Mouse (Mus musculus): ENCODE data around the gene Olfr692. TPM values are rescaled to one million over a fixed set of nuclear protein-coding genes. Genes with fewer than 3 reads are reported as not detected.
"Not testable (repeated sequence)": the region's sequence is repeated elsewhere in the genome, so short reads cannot be mapped to it uniquely, and the experiment has no call there.

Gene Olfr692
- total and polyA plus RNA-seq, 3 experiments: not detected

- Histone ChIP-seq H3K9me3 (replicated peaks) (no peaks in the 10 kb centered on the region), H3K4me3 (ENCODE audit: low read depth, low read length) (peak overlapping the region; percentile 95), H3K27me3 (ENCODE audit: insufficient read depth, low read length) (no peaks in the 10 kb centered on the region), H3K4me1 (ENCODE audit: insufficient read depth, low read depth, low read length) (peaks cover 33% of the 10 kb centered on the region), H3K36me3 (replicated peaks) (peaks cover 16% of the 10 kb centered on the region)
- TF ChIP-seq CTCF (IDR thresholded peaks at IDR 0.05; ENCODE audit: low read depth, low read length) (no peak), TAL1 (conservative IDR thresholded peaks at IDR 0.05; ENCODE audit: low read depth, low read length) (no peak), POLR2AphosphoS5 (IDR thresholded peaks at IDR 0.05; ENCODE audit: insufficient replicate concordance, low read depth, low read length) (no peak), GATA2 (IDR thresholded peaks at IDR 0.05; ENCODE audit: borderline replicate concordance, low read depth, low read length) (no peak), GATA1 (IDR thresholded peaks at IDR 0.05; ENCODE audit: borderline replicate concordance, low read length) (no peak)
- DNase-seq (ENCODE audit: low spot score) (peak; percentile 8), ATAC-seq (ENCODE audit: extremely low read depth, insufficient number of reproducible peaks, low FRiP score, poor library complexity, severe bottlenecking) (no peak)
Measured at GRCm38 (mm10) chr7:105399058-105399934, 31.3 kb downstream of the Olfr692 start.

DNA sequence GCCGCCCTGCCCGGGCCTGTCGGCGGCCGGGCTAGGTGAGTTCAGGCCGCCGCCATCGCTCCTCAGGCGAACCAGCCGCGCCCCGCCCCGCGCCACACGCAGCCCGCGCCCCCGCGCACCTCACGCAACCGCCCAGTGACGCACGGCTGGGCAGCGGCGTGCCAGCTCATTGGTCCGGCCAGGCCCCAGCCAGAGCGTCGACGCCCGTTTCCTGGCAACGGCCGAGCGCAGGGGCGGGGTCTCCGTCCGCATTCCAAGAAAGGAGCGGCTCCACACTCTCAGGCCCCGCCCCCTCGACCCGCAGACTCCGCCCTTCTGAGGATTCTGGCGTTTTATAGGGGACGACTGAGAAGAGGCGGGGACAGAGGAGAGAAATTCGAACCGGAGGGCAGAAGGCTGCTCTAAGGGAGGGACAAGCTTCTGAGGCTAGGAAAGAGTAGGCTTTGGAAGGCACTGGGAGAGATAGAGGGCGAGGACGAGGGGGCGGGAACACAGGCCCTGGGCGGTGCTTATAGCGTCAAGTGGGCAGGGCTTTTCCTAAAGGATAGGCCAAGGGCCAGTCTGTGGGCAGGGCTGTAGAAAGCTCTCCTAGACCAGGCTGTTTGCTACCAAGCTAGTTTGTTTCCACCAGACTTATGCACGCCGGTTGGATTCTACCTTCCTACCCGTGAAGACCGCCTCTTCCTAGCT, 32.0 kb downstream of the Olfr692 start, which contains the start of gene Fam160a2:
Gene Fam160a2 (minus strand): TSS at position 120 of the 690 bp plus-strand sequence.
- ATAC-seq (ENCODE audit: extremely low read depth, insufficient number of reproducible peaks, low FRiP score, poor library complexity, severe bottlenecking): peak; percentile 94
- peak within 1 kb of the TSS; percentile 95 for H3K4me3 ChIP-seq (ENCODE audit: low read depth, low read length)
- H3K27me3 ChIP-seq (ENCODE audit: insufficient read depth, low read length): 0 out of 2 replicates have a peak, but pooled peaks cover 3% of the 10 kb centered on the region
- peak; percentile 91 for DNase-seq (ENCODE audit: low spot score)
- peaks cover 10% of the 10 kb centered on the region for H3K36me3 ChIP-seq (replicated peaks)
- TF ChIP-seq TAL1 (conservative IDR thresholded peaks at IDR 0.05; ENCODE audit: low read depth, low read length): no peak
- no peak for TF ChIP-seq GATA2 (IDR thresholded peaks at IDR 0.05; ENCODE audit: borderline replicate concordance, low read depth, low read length)
- no peak for TF ChIP-seq CTCF (IDR thresholded peaks at IDR 0.05; ENCODE audit: low read depth, low read length)
- TF ChIP-seq POLR2AphosphoS5 (IDR thresholded peaks at IDR 0.05; ENCODE audit: insufficient replicate concordance, low read depth, low read length): no peak
- no peak for TF ChIP-seq GATA1 (IDR thresholded peaks at IDR 0.05; ENCODE audit: borderline replicate concordance, low read length)
- no peaks in the 10 kb centered on the region for H3K9me3 ChIP-seq (replicated peaks)
- H3K4me1 ChIP-seq (ENCODE audit: insufficient read depth, low read depth, low read length): peaks cover 33% of the 10 kb centered on the region

DNA sequence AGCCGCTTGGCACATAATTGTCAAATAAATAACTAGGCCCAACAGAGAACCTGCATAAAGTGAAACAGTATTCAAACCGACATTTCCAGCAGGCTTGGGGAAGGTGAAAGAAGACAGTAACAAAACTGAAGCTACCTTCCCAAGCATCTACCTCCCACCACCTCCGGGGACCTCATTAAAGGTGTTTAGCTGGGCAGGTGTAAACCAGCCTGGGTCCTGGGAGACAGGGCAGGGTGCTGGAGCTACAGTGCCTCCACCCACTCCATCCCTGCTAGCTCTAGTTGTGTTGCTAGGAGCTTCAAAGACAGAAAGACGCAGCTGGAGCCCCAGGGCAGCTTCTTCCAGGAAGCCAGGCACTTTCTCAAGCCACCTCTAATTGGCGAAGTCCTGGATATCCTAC, 36.2 kb downstream of the Olfr692 start, which contains the start of gene Cnga4:
Gene Cnga4 (plus strand): TSS at position 301 of the 400 bp plus-strand sequence.
- TF ChIP-seq GATA2 (IDR thresholded peaks at IDR 0.05; ENCODE audit: borderline replicate concordance, low read depth, low read length) (no peak), TAL1 (conservative IDR thresholded peaks at IDR 0.05; ENCODE audit: low read depth, low read length) (no peak), GATA1 (IDR thresholded peaks at IDR 0.05; ENCODE audit: borderline replicate concordance, low read length) (no peak), POLR2AphosphoS5 (IDR thresholded peaks at IDR 0.05; ENCODE audit: insufficient replicate concordance, low read depth, low read length) (no peak), CTCF (IDR thresholded peaks at IDR 0.05; ENCODE audit: low read depth, low read length) (no peak)
- H3K36me3 ChIP-seq (replicated peaks): no peaks in the 10 kb centered on the region
- H3K27me3 ChIP-seq (ENCODE audit: insufficient read depth, low read length): peaks cover 19% of the 10 kb centered on the region; the same call in 1 of the 2 replicates

DNA sequence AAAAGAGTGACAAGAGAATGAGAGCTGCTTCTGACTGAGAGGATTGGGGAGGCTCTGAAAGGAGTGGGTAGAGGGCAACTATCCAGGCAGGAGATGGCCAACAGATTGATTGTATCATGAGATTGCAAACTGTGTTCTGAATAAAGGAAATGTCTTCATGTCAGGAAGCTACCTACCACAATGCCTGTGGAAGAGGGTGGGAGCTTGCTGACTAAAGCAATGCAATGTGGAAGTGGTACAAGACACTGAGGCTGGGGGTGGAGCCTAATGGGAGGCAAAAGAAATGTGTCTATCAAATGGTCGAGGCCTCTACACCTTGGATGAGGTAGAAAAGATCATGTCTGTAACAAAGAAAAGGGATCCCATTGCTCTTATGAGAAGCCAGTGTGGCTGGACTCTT, 38.3 kb downstream of the Olfr692 start:
- Histone ChIP-seq H3K36me3 (replicated peaks) (no peaks in the 10 kb centered on the region), H3K4me3 (ENCODE audit: low read depth, low read length) (no peak overlapping the region), H3K4me1 (ENCODE audit: insufficient read depth, low read depth, low read length) (no peaks in the 10 kb centered on the region), H3K27me3 (ENCODE audit: insufficient read depth, low read length) (peaks cover 19% of the 10 kb centered on the region; the same call in 1 of the 2 replicates), H3K9me3 (replicated peaks) (no peaks in the 10 kb centered on the region)
- ATAC-seq (ENCODE audit: extremely low read depth, insufficient number of reproducible peaks, low FRiP score, poor library complexity, severe bottlenecking): no peak
- TF ChIP-seq POLR2AphosphoS5 (IDR thresholded peaks at IDR 0.05; ENCODE audit: insufficient replicate concordance, low read depth, low read length) (no peak), GATA2 (IDR thresholded peaks at IDR 0.05; ENCODE audit: borderline replicate concordance, low read depth, low read length) (no peak), TAL1 (conservative IDR thresholded peaks at IDR 0.05; ENCODE audit: low read depth, low read length) (no peak), CTCF (IDR thresholded peaks at IDR 0.05; ENCODE audit: low read depth, low read length) (no peak), GATA1 (IDR thresholded peaks at IDR 0.05; ENCODE audit: borderline replicate concordance, low read length) (no peak)
- no peak for DNase-seq (ENCODE audit: low spot score)

More for the DNA sequence above, 36.2 kb downstream of the Olfr692 start, which contains the start of gene Cnga4:
- H3K4me3 ChIP-seq (ENCODE audit: low read depth, low read length): no peak within 1 kb of the TSS
- H3K4me1 ChIP-seq (ENCODE audit: insufficient read depth, low read depth, low read length): peaks cover 8% of the 10 kb centered on the region
- ATAC-seq (ENCODE audit: extremely low read depth, insufficient number of reproducible peaks, low FRiP score, poor library complexity, severe bottlenecking) (no peak), DNase-seq (ENCODE audit: low spot score) (no peak)
- no peaks in the 10 kb centered on the region for H3K9me3 ChIP-seq (replicated peaks)

DNA sequence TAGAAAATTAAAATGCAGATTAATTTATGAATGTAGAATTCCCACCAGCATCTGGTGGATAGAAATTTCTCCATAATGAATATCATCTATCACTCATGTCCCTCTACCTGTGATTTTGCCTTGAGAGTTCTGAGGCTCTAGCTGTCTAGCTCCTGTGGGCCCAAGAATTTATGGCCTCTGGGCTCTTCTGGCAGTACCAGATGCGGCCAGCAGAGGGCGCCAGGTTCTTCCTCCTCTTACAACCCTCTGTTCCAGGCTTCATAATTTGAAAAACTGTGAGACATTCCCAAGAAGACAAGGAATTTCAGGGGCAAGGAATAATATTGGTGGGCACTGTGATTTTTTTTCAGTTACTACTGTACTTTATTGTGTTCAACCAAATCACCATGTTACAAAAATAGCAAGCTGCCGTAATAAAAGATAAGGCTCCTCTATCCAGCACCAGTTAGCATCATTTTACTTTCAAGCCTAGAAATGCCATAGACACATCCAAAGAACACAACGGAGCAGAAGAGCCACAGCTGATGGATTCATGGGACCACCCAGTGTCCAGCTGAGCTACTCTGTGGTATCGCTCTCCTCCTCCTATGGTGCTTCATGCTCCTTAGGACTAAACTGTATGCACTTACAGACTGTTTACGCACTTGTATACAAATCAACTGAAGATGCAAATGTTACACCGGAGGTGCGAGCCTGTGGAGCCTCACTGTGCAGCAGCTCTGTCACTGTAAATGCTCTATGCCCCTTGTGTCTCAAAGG, 44.0 kb downstream of the Olfr692 start:
- H3K9me3 ChIP-seq (replicated peaks); H3K4me1 ChIP-seq (ENCODE audit: insufficient read depth, low read depth, low read length); H3K27me3 ChIP-seq (ENCODE audit: insufficient read depth, low read length); H3K36me3 ChIP-seq (replicated peaks); ATAC-seq (ENCODE audit: extremely low read depth, insufficient number of reproducible peaks, low FRiP score, poor library complexity, severe bottlenecking); H3K4me3 ChIP-seq (ENCODE audit: low read depth, low read length): not testable (repeated sequence)
- TF ChIP-seq CTCF (IDR thresholded peaks at IDR 0.05; ENCODE audit: low read depth, low read length): peak; percentile 86
- peak; percentile 15 for DNase-seq (ENCODE audit: low spot score)

Data from G1E (cell line).